Mouse (Mus musculus) liver, postnatal 0 days (tissue): ENCODE data around the gene Ccrl2.

Experiments used
- CTCF ChIP-seq: sonication (generic); IDR thresholded peaks from 2 replicates; pipeline ENCODE4 v1.5.1; 2016; ENCODE audit warnings: antibody characterized with exemption, low read depth
- EP300 ChIP-seq: IDR thresholded peaks from 2 replicates; pipeline ENCODE4 v1.6.1; 2016; ENCODE audit warnings: antibody characterized with exemption, low read depth, mild to moderate bottlenecking

- 0 out of 2 replicates have a peak, but pooled peaks have one; percentile 4 for TF ChIP-seq CTCF
- peak; percentile 98 for TF ChIP-seq EP300
Measured at GRCm38 (mm10) chr9:111056798-111057543, at the start of gene Ccrl2.
